Mouse (Mus musculus): Measurements from ENCODE around the gene Ddx46. TPM values are rescaled to one million over a fixed set of nuclear protein-coding genes. Genes with fewer than 3 reads are reported as not detected.

The Ddx46 gene
- polyA plus RNA-seq, 1 experiment from 2014 or later: 24.1 TPM

Other genes with a start within 250 kb of the Ddx46 start
- gene Slc34a1, start 236.8 kb upstream of the Ddx46 start, polyA plus RNA-seq (2015; fragmentation: Nextera tagmentation; extraction: Ambion mirVana): 0.04 and 0.17 TPM in 2 replicates
- gene Pfn3, start 219.8 kb upstream of the Ddx46 start, polyA plus RNA-seq (2015; fragmentation: Nextera tagmentation; extraction: Ambion mirVana): 0.72 and 1.1 TPM in 2 replicates
- gene F12, start 208.2 kb upstream of the Ddx46 start, polyA plus RNA-seq (2015; fragmentation: Nextera tagmentation; extraction: Ambion mirVana): 0.17 and 0.66 TPM in 2 replicates
- gene Grk6, start 190.0 kb upstream of the Ddx46 start, polyA plus RNA-seq (2015; fragmentation: Nextera tagmentation; extraction: Ambion mirVana): 38.2 and 40.7 TPM in 2 replicates
- gene Prr7, start 170.8 kb upstream of the Ddx46 start, polyA plus RNA-seq (2015; fragmentation: Nextera tagmentation; extraction: Ambion mirVana): 4.6 and 5.1 TPM in 2 replicates
- gene Dbn1, start 146.9 kb upstream of the Ddx46 start, polyA plus RNA-seq (2015; fragmentation: Nextera tagmentation; extraction: Ambion mirVana): 498 and 572 TPM in 2 replicates
- gene Pdlim7, start 121.4 kb upstream of the Ddx46 start, polyA plus RNA-seq (2015; fragmentation: Nextera tagmentation; extraction: Ambion mirVana): 158 and 171 TPM in 2 replicates
- gene Dok3, start 105.7 kb upstream of the Ddx46 start, polyA plus RNA-seq (2015; fragmentation: Nextera tagmentation; extraction: Ambion mirVana): 5.2 and 5.3 TPM in 2 replicates
- gene Ddx41, start 98.4 kb upstream of the Ddx46 start, polyA plus RNA-seq (2015; fragmentation: Nextera tagmentation; extraction: Ambion mirVana): 54.5 and 58.8 TPM in 2 replicates
- 52.9 and 54.8 TPM in 2 replicates for gene Fam193b, start 63.9 kb upstream of the Ddx46 start, polyA plus RNA-seq (2015; fragmentation: Nextera tagmentation; extraction: Ambion mirVana)
- 98.0 and 101 TPM in 2 replicates for gene Tmed9, start 61.3 kb upstream of the Ddx46 start, polyA plus RNA-seq (2015; fragmentation: Nextera tagmentation; extraction: Ambion mirVana)
- 44.8 and 46.0 TPM in 2 replicates for gene B4galt7, start 35.1 kb upstream of the Ddx46 start, polyA plus RNA-seq (2015; fragmentation: Nextera tagmentation; extraction: Ambion mirVana)
- gene Caml, start 12.0 kb upstream of the Ddx46 start, polyA plus RNA-seq (2015; fragmentation: Nextera tagmentation; extraction: Ambion mirVana): 98.6 and 103 TPM in 2 replicates
- gene B230219D22Rik, start 58.1 kb downstream of the Ddx46 start, polyA plus RNA-seq (2015; fragmentation: Nextera tagmentation; extraction: Ambion mirVana): 74.1 and 76.9 TPM in 2 replicates
- 136 and 142 TPM in 2 replicates for gene Txndc15, start 79.6 kb downstream of the Ddx46 start, polyA plus RNA-seq (2015; fragmentation: Nextera tagmentation; extraction: Ambion mirVana)
- gene Pcbd2, start 92.3 kb downstream of the Ddx46 start, polyA plus RNA-seq (2015; fragmentation: Nextera tagmentation; extraction: Ambion mirVana): 22.5 and 27.3 TPM in 2 replicates
- 0.12 TPM in 1 of 2 replicates, not detected in the other for gene Catsper3, start 149.5 kb downstream of the Ddx46 start, polyA plus RNA-seq (2015; fragmentation: Nextera tagmentation; extraction: Ambion mirVana)
- gene Pitx1, start 201.2 kb downstream of the Ddx46 start, polyA plus RNA-seq (2015; fragmentation: Nextera tagmentation; extraction: Ambion mirVana): 0.10 and 0.30 TPM in 2 replicates

Data from hindbrain, embryonic 15.5 days (tissue).